Mouse (Mus musculus) heart, embryonic 11.5 days (tissue): ENCODE data around the gene Slc32a1. TPM values are rescaled to one million over a fixed set of nuclear protein-coding genes. Genes with fewer than 3 reads are reported as not detected.

Source experiments
- ATAC-seq: fragments of 200-750 bp; cut with Nextera tagmentation; replicated peaks from 2 replicates; pipeline ENCODE4 v1.8.0; 2017; ENCODE audit warnings: moderate library complexity; ENCODE audit not compliant: insufficient number of reproducible peaks, low FRiP score, low TSS enrichment
- H3K27ac ChIP-seq: fragments of 300-500 bp; sonication (generic); 2 replicates; pipeline ENCODE4 v1.5.1; 2014; ENCODE audit warnings: mild to moderate bottlenecking, low read depth, low read length
- H3K27me3 ChIP-seq: fragments of 300-500 bp; sonication (generic); 2 replicates; pipeline ENCODE4 v1.6.1; 2014; ENCODE audit warnings: mild to moderate bottlenecking, low read length, mixed read lengths; ENCODE audit not compliant: control insufficient read depth, insufficient read depth
- H3K36me3 ChIP-seq: fragments of 300-500 bp; sonication (generic); 2 replicates; pipeline ENCODE4 v1.6.1; 2014; ENCODE audit warnings: mild to moderate bottlenecking, low read length, moderate library complexity, mixed read lengths; ENCODE audit not compliant: control insufficient read depth, insufficient read depth
- H3K4me1 ChIP-seq: fragments of 300-500 bp; sonication (generic); 2 replicates; pipeline ENCODE4 v1.6.1; 2014; ENCODE audit warnings: low read length; ENCODE audit not compliant: control insufficient read depth, insufficient read depth
- H3K4me2 ChIP-seq: fragments of 300-500 bp; sonication (generic); 2 replicates; pipeline ENCODE4 v1.6.1; 2014; ENCODE audit warnings: mild to moderate bottlenecking, moderate library complexity
- H3K4me3 ChIP-seq: fragments of 300-500 bp; sonication (generic); 2 replicates; pipeline ENCODE4 v1.5.1; 2014; ENCODE audit warnings: low read depth, low read length
- H3K9ac ChIP-seq: fragments of 300-500 bp; sonication (generic); 2 replicates; pipeline ENCODE4 v1.6.1; 2014; ENCODE audit warnings: mild to moderate bottlenecking, low read depth, low read length, moderate library complexity
- H3K9me3 ChIP-seq: fragments of 300-500 bp; sonication (generic); replicated peaks from 2 replicates; pipeline ENCODE4 v1.6.1; 2016; ENCODE audit warnings: low read length; ENCODE audit not compliant: control insufficient read depth
- WGBS: fragments of 180-500 bp; shearing (Covaris S2); extraction: QIAGEN DNeasy Blood & Tissue Kit; methylation state at CpG from one replicate; pipeline ENCODE4 v1.1.7; 2014; ENCODE audit not compliant: insufficient replicate concordance; 5-methylcytosine and 5-hydroxymethylcytosine counted together
- polyA plus RNA-seq: library from polyadenylated mRNA; unstranded; fragments of >200 nt; fragmentation: Nextera tagmentation; extraction: Ambion mirVana; gene quantifications from 2 replicates; pipeline ENCODE4 v1.2.1, GENCODE M21; 2014

The Slc32a1 gene
- polyA plus RNA-seq, 1 experiment from 2014 or later = 0.07 TPM

DNA sequence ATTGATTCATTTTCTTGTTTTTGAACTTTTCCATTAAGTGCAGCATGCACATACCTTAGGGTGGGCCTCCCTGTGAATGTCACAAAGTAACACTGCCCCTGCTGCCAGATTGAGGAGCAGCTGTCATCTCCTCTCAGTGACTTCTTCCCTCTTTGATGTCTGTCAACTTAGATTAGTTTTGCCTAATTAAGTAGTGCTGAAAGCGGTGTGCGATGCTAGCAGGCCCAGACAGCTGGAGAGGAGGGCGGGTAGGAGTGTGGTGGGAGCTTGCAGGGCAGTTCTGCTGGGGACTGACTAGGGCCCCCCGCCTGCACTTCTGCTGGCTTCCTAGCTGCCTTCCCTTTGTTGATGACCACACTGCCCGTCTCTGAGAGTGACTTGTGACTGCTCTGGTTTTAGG lies 21.3 kb downstream of the Slc32a1 start:
- H3K27me3 ChIP-seq = no peaks in the 10 kb centered on the region
- H3K9ac ChIP-seq = no peak overlapping the region
- no peaks in the 10 kb centered on the region for H3K9me3 ChIP-seq
- H3K4me3 ChIP-seq = no peak overlapping the region
- H3K4me2 ChIP-seq = no peak overlapping the region
- 83% methylated on average over 5 of the region's 5 CpGs for WGBS
- H3K4me1 ChIP-seq = no peaks in the 10 kb centered on the region
- no peak overlapping the region for H3K27ac ChIP-seq
- ATAC-seq = no peak
- peaks cover 55% of the 10 kb centered on the region for H3K36me3 ChIP-seq

DNA sequence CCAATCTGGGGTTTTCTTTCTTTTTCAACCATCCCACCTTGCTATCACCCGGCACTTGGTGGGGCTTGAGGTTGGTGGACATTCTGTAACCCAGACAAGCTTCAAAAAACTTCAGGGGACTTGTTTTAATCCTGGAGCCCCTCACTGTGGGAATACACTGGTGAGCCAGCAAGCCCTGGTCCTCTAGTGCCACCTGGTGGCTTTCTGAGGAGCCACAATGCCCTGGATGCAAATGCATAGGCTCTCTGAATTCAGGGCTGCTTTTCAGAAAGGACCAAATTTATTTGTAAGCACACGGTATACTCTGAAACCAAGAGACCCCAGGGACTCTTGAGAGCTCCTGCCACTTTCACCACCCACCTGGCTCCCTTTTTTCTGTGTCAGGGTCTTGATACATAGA lies 31.3 kb downstream of the Slc32a1 start:
- H3K4me1 ChIP-seq = no peaks in the 10 kb centered on the region
- H3K36me3 ChIP-seq = peaks cover 12% of the 10 kb centered on the region
- no peak overlapping the region for H3K27ac ChIP-seq
- ATAC-seq = no peak; the same call in 1 of the 2 replicates
- no peak overlapping the region for H3K4me2 ChIP-seq
- H3K9me3 ChIP-seq = peaks cover 4% of the 10 kb centered on the region; the same call in 1 of the 2 replicates
- H3K27me3 ChIP-seq = no peaks in the 10 kb centered on the region
- H3K9ac ChIP-seq = no peak overlapping the region
- 14% methylated on average over 2 of the region's 2 CpGs for WGBS
- no peak overlapping the region for H3K4me3 ChIP-seq

DNA sequence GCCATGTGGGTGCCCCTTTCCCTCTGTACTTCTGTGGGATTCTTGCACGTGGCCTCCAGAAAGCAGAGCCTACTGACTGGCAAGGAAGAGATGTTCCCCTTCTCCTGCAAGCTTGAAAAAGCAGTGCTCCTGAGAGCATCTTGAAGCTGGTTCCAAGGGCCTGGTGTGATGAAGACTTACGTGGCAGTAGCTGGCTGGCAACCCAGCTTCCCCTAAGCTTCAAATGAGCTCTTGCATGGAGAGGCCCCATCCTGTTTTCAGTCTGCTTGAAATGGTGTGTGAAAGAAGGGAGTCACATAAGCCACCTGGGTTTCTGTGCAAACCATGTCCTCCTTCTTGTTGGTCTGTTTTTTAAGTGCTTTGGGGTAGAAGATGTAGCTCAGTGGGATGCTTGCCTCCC lies 32.0 kb downstream of the Slc32a1 start:
- Histone ChIP-seq H3K4me3 (no peak overlapping the region), H3K27me3 (no peaks in the 10 kb centered on the region), H3K36me3 (peaks cover 7% of the 10 kb centered on the region; the same call in 1 of the 2 replicates), H3K9ac (no peak overlapping the region), H3K9me3 (peaks cover 4% of the 10 kb centered on the region; the same call in 1 of the 2 replicates), H3K27ac (no peak overlapping the region), H3K4me1 (no peaks in the 10 kb centered on the region), H3K4me2 (no peak overlapping the region)
- no peak for ATAC-seq
- WGBS = 90% methylated on average over 2 of the region's 2 CpGs

DNA sequence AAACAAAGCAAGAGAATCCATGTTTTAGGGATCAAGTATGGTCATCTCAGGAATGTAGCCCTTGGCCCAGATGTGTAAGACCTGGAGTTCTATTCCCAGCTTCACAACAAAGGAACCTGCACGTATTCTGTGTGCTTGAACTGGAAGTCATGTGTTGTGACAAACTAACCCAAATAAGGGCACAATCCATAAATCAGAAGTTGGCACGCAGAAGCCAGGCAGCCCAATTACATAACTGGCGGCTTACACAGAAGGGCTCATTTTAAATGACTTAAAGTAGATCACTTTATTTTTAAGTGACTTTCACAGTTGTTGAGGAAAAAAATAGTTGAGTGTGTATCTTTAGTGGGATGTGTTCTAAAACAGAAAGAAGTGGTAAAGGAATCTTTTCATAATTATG lies 33.2 kb downstream of the Slc32a1 start:
- WGBS = 84% methylated on average over 3 of the region's 3 CpGs
- ATAC-seq = no peak

DNA sequence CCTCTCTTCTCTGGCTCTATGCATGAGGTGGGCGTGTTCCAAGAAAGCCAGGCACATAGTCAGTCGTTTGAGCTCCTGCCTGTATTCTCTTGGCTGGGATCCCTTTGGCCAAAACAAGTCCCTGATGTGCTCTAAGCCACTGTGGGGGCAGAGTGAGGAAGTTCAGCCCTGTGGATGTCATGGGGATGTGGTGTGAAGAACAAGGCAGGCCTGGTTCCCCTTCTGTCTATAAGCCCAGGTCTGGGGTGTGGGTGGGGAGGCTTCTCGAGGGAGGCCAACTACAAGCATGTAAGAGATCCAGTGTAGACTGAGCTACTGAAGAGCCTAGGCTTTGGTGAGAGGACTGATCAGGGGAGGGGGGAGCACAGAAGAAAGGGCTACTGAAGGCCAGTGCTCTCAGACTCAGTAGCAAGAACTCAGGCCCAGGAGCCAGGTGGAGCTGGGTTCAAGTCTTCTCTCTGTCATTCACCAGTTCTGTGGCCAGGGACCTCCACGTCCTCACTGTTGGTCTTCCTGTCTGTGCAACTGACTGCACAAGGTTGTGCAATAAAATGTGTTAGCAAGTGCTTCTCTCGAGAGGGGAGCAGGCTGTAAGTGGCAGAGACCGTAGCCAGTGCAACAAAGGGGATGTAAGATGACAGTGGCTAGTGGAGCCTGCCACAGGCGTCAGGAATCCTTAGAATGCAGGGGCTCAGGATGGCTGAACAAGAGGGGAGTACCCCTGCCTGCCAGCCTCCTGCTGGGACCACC lies 40.8 kb downstream of the Slc32a1 start:
- no peak for ATAC-seq
- H3K4me1 ChIP-seq = no peaks in the 10 kb centered on the region
- no peak overlapping the region for H3K4me3 ChIP-seq
- H3K9me3 ChIP-seq = peaks cover under 1% of the 10 kb centered on the region; the same call in 1 of the 2 replicates
- H3K4me2 ChIP-seq = no peak overlapping the region
- no peak overlapping the region for H3K9ac ChIP-seq
- H3K27ac ChIP-seq = no peak overlapping the region
- peaks cover 2% of the 10 kb centered on the region; the same call in 1 of the 2 replicates for H3K27me3 ChIP-seq
- 55% methylated on average over 7 of the region's 7 CpGs for WGBS
- no peaks in the 10 kb centered on the region for H3K36me3 ChIP-seq

More for the DNA sequence above, 33.2 kb downstream of the Slc32a1 start:
- H3K27ac ChIP-seq = no peak overlapping the region
- no peaks in the 10 kb centered on the region for H3K4me1 ChIP-seq
- H3K9me3 ChIP-seq = peaks cover 4% of the 10 kb centered on the region; the same call in 1 of the 2 replicates
- peaks cover 2% of the 10 kb centered on the region; the same call in 1 of the 2 replicates for H3K27me3 ChIP-seq
- H3K4me3 ChIP-seq = no peak overlapping the region
- no peak overlapping the region for H3K4me2 ChIP-seq
- no peak overlapping the region for H3K9ac ChIP-seq
- peaks cover 2% of the 10 kb centered on the region; the same call in 1 of the 2 replicates for H3K36me3 ChIP-seq

DNA sequence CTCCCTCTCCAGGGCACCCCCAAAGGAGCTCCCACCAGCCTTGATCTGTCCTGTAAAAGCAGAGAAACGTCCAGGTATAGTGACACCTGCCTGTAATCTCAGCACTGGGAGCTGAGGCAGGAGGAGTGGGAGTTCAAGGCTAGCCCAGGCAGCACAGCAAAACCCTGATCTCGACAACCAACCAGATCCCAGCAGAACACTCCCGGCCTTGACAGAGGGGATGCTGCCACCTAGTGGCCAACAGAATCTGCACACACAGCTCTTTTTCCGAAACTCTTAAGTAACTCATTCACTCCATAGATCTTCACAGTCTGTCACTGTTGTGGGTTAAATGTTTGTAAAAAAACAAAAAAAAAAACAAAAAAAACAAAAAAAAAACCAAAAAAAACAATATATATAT lies 42.4 kb downstream of the Slc32a1 start:
- Histone ChIP-seq H3K27ac (no peak overlapping the region), H3K4me2 (no peak overlapping the region), H3K4me1 (no peaks in the 10 kb centered on the region), H3K9ac (no peak overlapping the region), H3K36me3 (no peaks in the 10 kb centered on the region), H3K9me3 (no peaks in the 10 kb centered on the region), H3K4me3 (no peak overlapping the region), H3K27me3 (peaks cover 2% of the 10 kb centered on the region; the same call in 1 of the 2 replicates)
- 0 out of 2 replicates have a peak, but pooled peaks have one; percentile 22 for ATAC-seq
- WGBS = 8% methylated on average over 4 of the region's 4 CpGs

DNA sequence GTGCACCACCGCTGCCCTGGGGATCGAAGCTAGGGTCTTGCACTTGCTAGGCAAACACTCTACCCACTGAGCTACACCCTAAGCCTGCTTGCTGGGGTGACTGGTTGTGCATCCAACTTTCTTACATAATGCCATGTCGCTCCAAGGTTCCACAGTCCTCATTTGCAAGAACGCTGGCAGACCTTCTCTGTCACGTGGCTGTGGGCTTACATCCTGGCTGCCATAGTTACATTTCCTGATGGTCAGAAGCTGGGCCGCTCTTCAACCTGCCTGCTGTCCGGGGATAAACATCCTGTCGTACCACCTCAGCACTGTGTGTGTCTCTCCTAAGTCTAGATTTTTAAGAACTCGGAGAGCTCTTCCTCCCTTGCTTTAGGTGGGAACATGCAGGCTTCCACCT lies 44.1 kb downstream of the Slc32a1 start:
- Histone ChIP-seq H3K4me2 (no peak overlapping the region), H3K27me3 (no peaks in the 10 kb centered on the region), H3K4me3 (no peak overlapping the region), H3K9me3 (no peaks in the 10 kb centered on the region), H3K9ac (no peak overlapping the region), H3K36me3 (no peaks in the 10 kb centered on the region), H3K27ac (no peak overlapping the region), H3K4me1 (no peaks in the 10 kb centered on the region)
- ATAC-seq = no peak
- 73% methylated on average over 9 of the region's 9 CpGs for WGBS

DNA sequence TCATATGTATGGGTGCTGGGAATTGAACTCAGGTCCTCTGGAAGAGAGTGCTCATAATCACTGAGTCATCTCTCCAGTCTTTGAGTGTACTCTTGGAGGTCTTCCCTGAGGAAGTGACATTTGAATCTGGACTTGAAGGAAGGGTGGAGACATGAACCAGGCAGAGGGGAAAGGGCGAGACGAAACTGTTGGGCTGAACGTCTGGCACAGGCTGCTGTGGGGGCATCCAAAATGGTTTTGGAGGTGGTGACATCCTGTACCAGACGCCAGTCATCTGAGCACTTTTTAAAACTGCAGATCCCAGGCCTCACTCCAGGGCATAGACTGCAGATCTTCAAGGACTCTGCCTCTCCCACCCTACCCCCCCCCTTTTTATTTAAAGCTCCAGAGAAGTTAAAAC lies 45.2 kb downstream of the Slc32a1 start:
- Histone ChIP-seq H3K36me3 (no peaks in the 10 kb centered on the region), H3K27ac (no peak overlapping the region), H3K9me3 (no peaks in the 10 kb centered on the region), H3K27me3 (no peaks in the 10 kb centered on the region), H3K4me2 (no peak overlapping the region), H3K4me1 (no peaks in the 10 kb centered on the region), H3K9ac (no peak overlapping the region), H3K4me3 (no peak overlapping the region)
- ATAC-seq = no peak
- 73% methylated on average over 4 of the region's 4 CpGs for WGBS

DNA sequence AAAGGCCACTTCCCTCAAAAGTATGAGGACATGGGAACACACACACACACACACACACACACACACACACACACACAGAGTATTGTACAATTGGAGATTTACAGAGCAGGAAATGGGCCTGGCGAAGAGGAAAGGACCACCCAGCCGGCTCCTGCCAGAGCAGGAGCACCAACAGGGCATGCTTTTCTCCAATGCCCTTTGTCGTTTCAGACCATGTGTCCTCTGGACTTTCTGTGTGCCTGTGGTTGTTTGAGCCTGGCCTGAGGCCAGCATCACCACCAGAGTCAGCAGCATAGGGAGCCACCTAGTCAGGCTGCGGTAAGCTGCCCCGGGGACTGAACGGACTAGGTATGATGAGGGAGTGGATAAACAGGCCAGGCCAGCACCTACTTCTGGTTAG lies 48.3 kb downstream of the Slc32a1 start:
- ATAC-seq = peak; percentile 69
- Histone ChIP-seq H3K9ac (no peak overlapping the region), H3K4me1 (no peaks in the 10 kb centered on the region), H3K27me3 (no peaks in the 10 kb centered on the region), H3K27ac (0 out of 2 replicates have a peak overlapping the region, but pooled peaks have one; percentile 17), H3K4me3 (no peak overlapping the region), H3K9me3 (no peaks in the 10 kb centered on the region), H3K36me3 (no peaks in the 10 kb centered on the region), H3K4me2 (no peak overlapping the region)
- WGBS = 35% methylated on average over 6 of the region's 6 CpGs
